Mouse (Mus musculus) megakaryocyte, embryonic 14.5 days (primary cell): ENCODE results near the gene Hist1h2bn.
"Not testable (repeated sequence)": the region's sequence is repeated elsewhere in the genome, so short reads cannot be mapped to it uniquely, and the experiment has no call there.

Experiments used
- FLI1 ChIP-seq: IDR thresholded peaks from 2 replicates; pipeline ENCODE4 v1.6.1; 2012; ENCODE audit warnings: low read length, inconsistent platforms, mixed read lengths
- GATA1 ChIP-seq: IDR thresholded peaks from 3 replicates; pipeline ENCODE4 v1.6.1; 2012; ENCODE audit warnings: mixed read lengths, low read length, inconsistent platforms, borderline replicate concordance

DNA sequence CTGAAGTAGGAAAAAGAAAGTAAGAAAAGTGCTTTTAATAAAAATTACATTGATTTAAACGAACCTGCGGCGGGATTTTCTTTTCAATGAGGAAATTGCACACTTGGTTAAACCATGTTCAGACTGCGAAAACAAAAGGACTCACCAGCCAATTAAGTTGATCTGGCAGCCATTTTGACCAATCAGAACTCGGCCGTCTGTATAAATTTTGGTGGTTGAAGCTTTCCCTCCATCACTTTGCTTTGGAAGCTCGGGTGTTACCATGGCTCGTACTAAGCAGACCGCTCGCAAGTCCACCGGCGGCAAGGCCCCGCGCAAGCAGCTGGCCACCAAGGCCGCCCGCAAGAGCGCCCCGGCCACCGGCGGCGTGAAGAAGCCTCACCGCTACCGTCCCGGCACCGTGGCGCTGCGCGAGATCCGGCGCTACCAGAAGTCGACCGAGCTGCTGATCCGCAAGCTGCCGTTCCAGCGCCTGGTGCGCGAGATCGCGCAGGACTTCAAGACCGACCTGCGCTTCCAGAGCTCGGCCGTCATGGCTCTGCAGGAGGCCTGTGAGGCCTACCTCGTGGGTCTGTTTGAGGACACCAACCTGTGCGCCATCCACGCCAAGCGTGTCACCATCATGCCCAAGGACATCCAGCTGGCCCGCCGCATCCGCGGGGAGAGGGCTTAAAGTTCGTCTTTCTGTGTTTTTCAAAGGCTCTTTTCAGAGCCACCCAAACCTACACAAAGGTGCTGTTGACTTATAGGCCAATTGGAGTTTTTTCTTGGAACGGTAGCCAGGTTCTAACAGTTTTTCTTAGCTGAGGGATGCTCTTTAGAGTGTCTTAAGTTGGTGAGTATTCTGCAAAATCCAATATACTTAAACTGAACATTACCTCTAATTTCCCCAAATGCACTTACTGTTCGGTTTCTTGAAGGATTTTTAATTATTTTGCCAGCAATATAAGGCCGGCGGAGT lies 36.2 kb upstream of the Hist1h2bn start, which contains the start of gene Hist1h3h:
- not testable (repeated sequence) for TF ChIP-seq GATA1, FLI1
